Mouse (Mus musculus) hindlimb bud, embryonic 11.5 days (tissue): ENCODE data around the gene Gfral.

ENCODE experiments used
- DNase-seq: peaks from one replicate; pipeline ENCODE4 v3.0.0-alpha.2; 2012; ENCODE audit warnings: low read depth, low spot score; ENCODE audit errors: extremely low spot score

Gene Gfral

GRCm38 (mm10) chr9:76124249-76124648 is 89.2 kb downstream of the Gfral start:
- DNase-seq = no peak

GRCm38 (mm10) chr9:76122888-76123287 is 90.6 kb downstream of the Gfral start:
- DNase-seq = peak; percentile 31
